Mouse (Mus musculus) small intestine, adult 2 months (tissue): ENCODE data around the gene Bfsp2. TPM values are rescaled to one million over a fixed set of nuclear protein-coding genes. Genes with fewer than 3 reads are reported as not detected.

Experiments
- H3K27ac ChIP-seq: fragments of 200-500 bp; 2 replicates; pipeline ENCODE4 v1.5.1; 2012; ENCODE audit warnings: low read depth, low read length, control low read depth, inconsistent platforms; ENCODE audit not compliant: insufficient read depth
- H3K27me3 ChIP-seq: fragments of 200-500 bp; 2 replicates; pipeline ENCODE4 v1.6.1; 2012; ENCODE audit warnings: mild to moderate bottlenecking, moderate library complexity, low read length, inconsistent platforms; ENCODE audit not compliant: control insufficient read depth, insufficient read depth
- H3K36me3 ChIP-seq: fragments of 200-500 bp; 2 replicates; pipeline ENCODE4 v1.6.1; 2012; ENCODE audit warnings: mild to moderate bottlenecking, low read length, control low read depth, inconsistent platforms; ENCODE audit not compliant: control insufficient read depth, insufficient read depth
- H3K4me1 ChIP-seq: fragments of 200-500 bp; 2 replicates; pipeline ENCODE4 v1.6.1; 2012; ENCODE audit warnings: low read length, inconsistent platforms, mixed read lengths; ENCODE audit not compliant: control insufficient read depth, insufficient read depth, insufficient read length
- H3K4me3 ChIP-seq: fragments of 200-500 bp; 2 replicates; pipeline ENCODE4 v1.5.1; 2012; ENCODE audit warnings: low read depth, mild to moderate bottlenecking, control low read depth, inconsistent platforms, low read length, moderate library complexity
- CTCF ChIP-seq: fragments of 200-500 bp; IDR thresholded peaks from 2 replicates; pipeline ENCODE4 v1.5.1; 2012; ENCODE audit warnings: low read depth, mild to moderate bottlenecking, control low read depth, inconsistent platforms, low read length, moderate library complexity, mixed read lengths; ENCODE audit not compliant: insufficient replicate concordance, insufficient read length; ENCODE audit errors: extremely low read depth
- POLR2A ChIP-seq: fragments of 200-500 bp; IDR thresholded peaks from 2 replicates; pipeline ENCODE4 v1.6.1; 2012; ENCODE audit warnings: low read depth, mild to moderate bottlenecking, control low read depth, inconsistent platforms, low read length, moderate library complexity
- WGBS: fragments of 180-500 bp; shearing (Covaris S2); methylation state at CpG from one replicate; pipeline ENCODE4 v1.1.7; 2018; 5-methylcytosine and 5-hydroxymethylcytosine counted together
- polyA plus RNA-seq: library from polyadenylated mRNA; depleted of rRNA; stranded (reverse); fragments of >200 nt; gene quantifications from 2 replicates; pipeline ENCODE4 v1.2.3, GENCODE M21; 2012; rRNA removed

Bfsp2 gene
- polyA plus RNA-seq: 0.18 and 1.1 TPM in 2 replicates

GRCm38 (mm10) chr9:103480044-103480576, at the start of gene Bfsp2:
TSS of gene Bfsp2 (minus strand) at chr9:103480420.
- Histone ChIP-seq H3K27me3 (no peaks in the 10 kb centered on the region), H3K36me3 (no peaks in the 10 kb centered on the region), H3K4me3 (no peak within 1 kb of the TSS), H3K4me1 (no peaks in the 10 kb centered on the region; the same call in 1 of the 2 replicates), H3K27ac (no peak within 1 kb of the TSS)
- 71% methylated on average over 9 of the region's 9 CpGs for WGBS
- TF ChIP-seq POLR2A: no peak
- TF ChIP-seq CTCF: no peak

- H3K4me1 ChIP-seq: no peaks in the 10 kb centered on the region
- no peaks in the 10 kb centered on the region for H3K27me3 ChIP-seq
- TF ChIP-seq POLR2A (no peak), CTCF (no peak)
Observed at GRCm38 (mm10) chr9:103525041-103525537, 44.9 kb upstream of the Bfsp2 start.

GRCm38 (mm10) chr9:103524600-103524999, 44.4 kb upstream of the Bfsp2 start:
- no peak overlapping the region for H3K27ac ChIP-seq
- no peaks in the 10 kb centered on the region for H3K27me3 ChIP-seq
- H3K4me1 ChIP-seq: no peaks in the 10 kb centered on the region
- TF ChIP-seq CTCF (no peak), POLR2A (no peak)
- H3K4me3 ChIP-seq: no peak overlapping the region
- 71% methylated on average over 5 of the region's 5 CpGs for WGBS
- no peaks in the 10 kb centered on the region for H3K36me3 ChIP-seq

More at GRCm38 (mm10) chr9:103525041-103525537, 44.9 kb upstream of the Bfsp2 start:
- 30% methylated on average over 10 of the region's 10 CpGs for WGBS
- no peak overlapping the region for H3K4me3 ChIP-seq
- H3K27ac ChIP-seq: no peak overlapping the region
- no peaks in the 10 kb centered on the region for H3K36me3 ChIP-seq

GRCm38 (mm10) chr9:103523742-103524403, 43.7 kb upstream of the Bfsp2 start:
- Histone ChIP-seq H3K27ac (no peak overlapping the region), H3K4me3 (no peak overlapping the region), H3K36me3 (no peaks in the 10 kb centered on the region), H3K4me1 (no peaks in the 10 kb centered on the region), H3K27me3 (no peaks in the 10 kb centered on the region)
- WGBS: 63% methylated on average over 7 of the region's 7 CpGs
- no peak for TF ChIP-seq CTCF
- no peak for TF ChIP-seq POLR2A

- 49% methylated on average over 6 of the region's 6 CpGs for WGBS
- no peaks in the 10 kb centered on the region for H3K36me3 ChIP-seq
- H3K4me1 ChIP-seq: no peaks in the 10 kb centered on the region
- no peak overlapping the region for H3K27ac ChIP-seq
- TF ChIP-seq CTCF (no peak), POLR2A (no peak)
- no peaks in the 10 kb centered on the region for H3K27me3 ChIP-seq
- H3K4me3 ChIP-seq: no peak overlapping the region
Observed at GRCm38 (mm10) chr9:103523008-103523407, 42.8 kb upstream of the Bfsp2 start.

GRCm38 (mm10) chr9:103513884-103514283, 33.7 kb upstream of the Bfsp2 start:
- Histone ChIP-seq H3K4me1 (no peaks in the 10 kb centered on the region), H3K27me3 (no peaks in the 10 kb centered on the region), H3K4me3 (no peak overlapping the region), H3K36me3 (no peaks in the 10 kb centered on the region), H3K27ac (no peak overlapping the region)
- TF ChIP-seq POLR2A (no peak), CTCF (no peak)
- 82% methylated on average over 2 of the region's 2 CpGs for WGBS

- Histone ChIP-seq H3K4me3 (no peak overlapping the region), H3K27ac (no peak overlapping the region), H3K4me1 (peaks cover 4% of the 10 kb centered on the region; the same call in 1 of the 2 replicates), H3K27me3 (no peaks in the 10 kb centered on the region), H3K36me3 (no peaks in the 10 kb centered on the region)
- 80% methylated on average over 6 of the region's 6 CpGs for WGBS
- no peak for TF ChIP-seq CTCF
- no peak for TF ChIP-seq POLR2A
Observed at GRCm38 (mm10) chr9:103512257-103512656, 32.0 kb upstream of the Bfsp2 start.
